Mouse (Mus musculus) intestine, embryonic 14.5 days (tissue): ENCODE data around the gene Atg13. TPM values are rescaled to one million over a fixed set of nuclear protein-coding genes. Genes with fewer than 3 reads are reported as not detected.

Source experiments
- ATAC-seq: fragments of 200-750 bp; cut with Nextera tagmentation; replicated peaks from 2 replicates; pipeline ENCODE4 v1.8.0; 2017; ENCODE audit warnings: low read depth, moderate number of reproducible peaks, moderate TSS enrichment, moderate library complexity; ENCODE audit not compliant: low FRiP score, low TSS enrichment
- DNase-seq: peaks from one replicate; pipeline ENCODE4 v3.0.0-alpha.2; 2018; ENCODE audit warnings: low spot score
- H3K27ac ChIP-seq: fragments of 300-500 bp; sonication (generic); 2 replicates; pipeline ENCODE4 v1.5.1; 2014; ENCODE audit warnings: low read depth, mild to moderate bottlenecking, control low read depth
- H3K27me3 ChIP-seq: fragments of 300-500 bp; sonication (generic); replicated peaks from 2 replicates; pipeline ENCODE4 v1.6.1; 2014; ENCODE audit warnings: low read length, control low read depth; ENCODE audit not compliant: control insufficient read depth, insufficient read depth
- H3K36me3 ChIP-seq: fragments of 300-500 bp; sonication (generic); 2 replicates; pipeline ENCODE4 v1.6.1; 2014; ENCODE audit warnings: low read length, control low read depth; ENCODE audit not compliant: control insufficient read depth, insufficient read depth
- H3K4me1 ChIP-seq: fragments of 300-500 bp; sonication (generic); replicated peaks from 2 replicates; pipeline ENCODE4 v1.6.1; 2014; ENCODE audit warnings: low read length, control low read depth, mixed read lengths; ENCODE audit not compliant: control insufficient read depth, insufficient read depth
- H3K4me2 ChIP-seq: fragments of 300-500 bp; sonication (generic); 2 replicates; pipeline ENCODE4 v1.6.1; 2014; ENCODE audit warnings: low read length
- H3K4me3 ChIP-seq: fragments of 300-500 bp; sonication (generic); 2 replicates; pipeline ENCODE4 v1.5.1; 2014; ENCODE audit warnings: low read depth, low read length, control low read depth, mixed read lengths
- H3K9ac ChIP-seq: fragments of 300-500 bp; sonication (generic); 2 replicates; pipeline ENCODE4 v1.6.1; 2014; ENCODE audit warnings: mild to moderate bottlenecking, low read length
- H3K9me3 ChIP-seq: fragments of 300-500 bp; sonication (generic); 2 replicates; pipeline ENCODE4 v1.6.1; 2016; ENCODE audit warnings: low read length, control low read depth; ENCODE audit not compliant: control insufficient read depth
- WGBS: fragments of 180-500 bp; shearing (Covaris S2); extraction: QIAGEN DNeasy Blood & Tissue Kit; methylation state at CpG from one replicate; pipeline ENCODE4 v1.1.7; 2014; 5-methylcytosine and 5-hydroxymethylcytosine counted together
- polyA plus RNA-seq: library from polyadenylated mRNA; unstranded; fragments of >200 nt; fragmentation: Nextera tagmentation; extraction: Ambion mirVana; gene quantifications from 2 replicates; pipeline ENCODE4 v1.2.1, GENCODE M21; 2014

Gene Atg13
- polyA plus RNA-seq, 1 experiment from 2014 or later = 24.9 TPM

GRCm38 (mm10) chr2:91676420-91676819 is 34.0 kb downstream of the Atg13 start:
- no peak overlapping the region for H3K9ac ChIP-seq

GRCm38 (mm10) chr2:91674895-91675294 is 35.5 kb downstream of the Atg13 start:
- Histone ChIP-seq H3K9me3 (no peaks in the 10 kb centered on the region), H3K4me3 (no peak overlapping the region), H3K27ac (no peak overlapping the region), H3K4me1 (no peaks in the 10 kb centered on the region), H3K4me2 (no peak overlapping the region), H3K9ac (no peak overlapping the region), H3K27me3 (no peaks in the 10 kb centered on the region), H3K36me3 (peaks cover 84% of the 10 kb centered on the region)
- 91% methylated on average over 5 of the region's 5 CpGs for WGBS
- no peak for ATAC-seq
- no peak for DNase-seq

More at GRCm38 (mm10) chr2:91676420-91676819, 34.0 kb downstream of the Atg13 start:
- Histone ChIP-seq H3K36me3 (peaks cover 82% of the 10 kb centered on the region), H3K4me1 (no peaks in the 10 kb centered on the region), H3K9me3 (no peaks in the 10 kb centered on the region), H3K4me3 (no peak overlapping the region), H3K27me3 (no peaks in the 10 kb centered on the region), H3K27ac (no peak overlapping the region), H3K4me2 (no peak overlapping the region)
- DNase-seq (no peak), ATAC-seq (no peak)
- WGBS = 76% methylated on average over 2 of the region's 2 CpGs

- ATAC-seq (no peak), DNase-seq (no peak)
- no peak overlapping the region for H3K4me2 ChIP-seq
- H3K27me3 ChIP-seq = no peaks in the 10 kb centered on the region
- peaks cover 89% of the 10 kb centered on the region for H3K36me3 ChIP-seq
- no peaks in the 10 kb centered on the region for H3K9me3 ChIP-seq
- WGBS = 100% methylated on average over 2 of the region's 2 CpGs
- H3K4me3 ChIP-seq = no peak overlapping the region
- H3K27ac ChIP-seq = no peak overlapping the region
- no peak overlapping the region for H3K9ac ChIP-seq
- no peaks in the 10 kb centered on the region for H3K4me1 ChIP-seq
Observed at GRCm38 (mm10) chr2:91673587-91673986, 36.8 kb downstream of the Atg13 start.

GRCm38 (mm10) chr2:91670038-91670437 is 40.3 kb downstream of the Atg13 start:
- no peak overlapping the region for H3K27ac ChIP-seq
- H3K9ac ChIP-seq = no peak overlapping the region
- H3K27me3 ChIP-seq = no peaks in the 10 kb centered on the region
- H3K9me3 ChIP-seq = no peaks in the 10 kb centered on the region
- 92% methylated on average over 6 of the region's 6 CpGs for WGBS
- no peak overlapping the region for H3K4me2 ChIP-seq
- H3K36me3 ChIP-seq = peaks cover 83% of the 10 kb centered on the region
- DNase-seq (no peak), ATAC-seq (no peak)
- H3K4me3 ChIP-seq = no peak overlapping the region
- no peaks in the 10 kb centered on the region for H3K4me1 ChIP-seq

GRCm38 (mm10) chr2:91669326-91669725 is 41.0 kb downstream of the Atg13 start:
- Histone ChIP-seq H3K36me3 (peaks cover 86% of the 10 kb centered on the region), H3K4me3 (no peak overlapping the region), H3K9ac (no peak overlapping the region), H3K9me3 (no peaks in the 10 kb centered on the region), H3K27ac (no peak overlapping the region), H3K27me3 (no peaks in the 10 kb centered on the region), H3K4me2 (no peak overlapping the region), H3K4me1 (no peaks in the 10 kb centered on the region)
- no peak for ATAC-seq
- no peak for DNase-seq
- WGBS = 90% methylated on average over 8 of the region's 8 CpGs

GRCm38 (mm10) chr2:91667747-91668146 is 42.6 kb downstream of the Atg13 start:
- Histone ChIP-seq H3K27ac (no peak overlapping the region), H3K36me3 (peaks cover 85% of the 10 kb centered on the region), H3K9me3 (no peaks in the 10 kb centered on the region), H3K27me3 (no peaks in the 10 kb centered on the region), H3K4me2 (no peak overlapping the region), H3K4me1 (no peaks in the 10 kb centered on the region), H3K9ac (no peak overlapping the region), H3K4me3 (no peak overlapping the region)
- no peak for DNase-seq
- peak; percentile 31; the same call in 1 of the 2 replicates for ATAC-seq
- 67% methylated on average over 2 of the region's 2 CpGs for WGBS

GRCm38 (mm10) chr2:91666386-91666910 is 43.9 kb downstream of the Atg13 start:
- peaks cover 90% of the 10 kb centered on the region for H3K36me3 ChIP-seq
- H3K27ac ChIP-seq = no peak overlapping the region
- 93% methylated on average over 6 of the region's 6 CpGs for WGBS
- no peak overlapping the region for H3K9ac ChIP-seq
- DNase-seq (no peak), ATAC-seq (no peak)
- H3K4me1 ChIP-seq = no peaks in the 10 kb centered on the region
- no peaks in the 10 kb centered on the region for H3K27me3 ChIP-seq
- H3K4me2 ChIP-seq = no peak overlapping the region
- H3K9me3 ChIP-seq = no peaks in the 10 kb centered on the region
- H3K4me3 ChIP-seq = no peak overlapping the region

- Histone ChIP-seq H3K4me1 (no peaks in the 10 kb centered on the region), H3K9ac (no peak overlapping the region), H3K27me3 (no peaks in the 10 kb centered on the region), H3K4me3 (no peak overlapping the region), H3K9me3 (no peaks in the 10 kb centered on the region), H3K4me2 (no peak overlapping the region), H3K27ac (no peak overlapping the region), H3K36me3 (peaks cover 85% of the 10 kb centered on the region)
- no peak for DNase-seq
- no peak for ATAC-seq
Observed at GRCm38 (mm10) chr2:91664780-91665179, 45.6 kb downstream of the Atg13 start.

GRCm38 (mm10) chr2:91660981-91661380 is 49.4 kb downstream of the Atg13 start:
- WGBS = 93% methylated on average over 6 of the region's 6 CpGs
- H3K4me1 ChIP-seq = no peaks in the 10 kb centered on the region
- DNase-seq = no peak
- H3K9me3 ChIP-seq = no peaks in the 10 kb centered on the region
- H3K4me3 ChIP-seq = no peak overlapping the region
- peaks cover 85% of the 10 kb centered on the region for H3K36me3 ChIP-seq
- H3K9ac ChIP-seq = no peak overlapping the region
- H3K27ac ChIP-seq = no peak overlapping the region
- no peak overlapping the region for H3K4me2 ChIP-seq
- ATAC-seq = no peak
- H3K27me3 ChIP-seq = no peaks in the 10 kb centered on the region
